Mouse (Mus musculus): ENCODE results near the gene Erf. TPM values are rescaled to one million over a fixed set of nuclear protein-coding genes. Genes with fewer than 3 reads are reported as not detected.

The Erf gene
- polyA plus RNA-seq, 1 experiment from 2014 or later, result 8.8 TPM

DNA sequence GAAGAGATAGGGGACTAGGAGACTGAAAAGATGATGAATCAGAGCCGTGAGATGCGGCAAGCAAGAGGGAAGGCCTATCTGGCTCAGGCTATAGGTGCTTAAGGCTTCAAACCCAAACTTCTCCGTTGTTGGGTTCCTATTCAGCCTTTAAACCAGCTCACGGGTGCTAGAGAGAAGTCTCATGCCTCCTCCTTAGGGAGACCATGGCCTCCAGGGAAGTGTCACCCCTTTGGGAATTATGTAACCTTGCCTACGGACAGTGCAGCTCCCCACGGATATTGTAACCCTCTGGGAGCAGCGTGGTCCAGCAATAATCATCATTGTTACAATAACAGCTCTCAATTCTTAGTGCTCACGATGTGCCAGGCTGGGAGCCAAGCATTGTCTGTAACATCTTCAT is 1.3 kb upstream of the Erf start:
- H3K4me2 ChIP-seq (replicated peaks), result peak overlapping the region; percentile 92
- no peaks in the 10 kb centered on the region for H3K9me3 ChIP-seq
- peak overlapping the region; percentile 90 for H3K4me3 ChIP-seq
- peak overlapping the region; percentile 89 for H3K27ac ChIP-seq (replicated peaks)
- H3K4me1 ChIP-seq, result peaks cover 37% of the 10 kb centered on the region
- ATAC-seq (ENCODE audit: low FRiP score, low read depth), result no peak
- H3K27me3 ChIP-seq, result no peaks in the 10 kb centered on the region
- H3K9ac ChIP-seq (replicated peaks), result no peak overlapping the region
- 14% methylated on average over 8 of the region's 8 CpGs for WGBS
- H3K36me3 ChIP-seq, result no peaks in the 10 kb centered on the region

GRCm38 (mm10) chr7:25251071-25251791 is 670 bp upstream of the Erf start:
- peak overlapping the region; percentile 83 for H3K9ac ChIP-seq (replicated peaks)
- no peaks in the 10 kb centered on the region for H3K9me3 ChIP-seq
- peak overlapping the region; percentile 90 for H3K4me3 ChIP-seq
- peaks cover 43% of the 10 kb centered on the region for H3K4me1 ChIP-seq
- WGBS, result 2% methylated on average over 22 of the region's 22 CpGs
- no peaks in the 10 kb centered on the region for H3K36me3 ChIP-seq
- ATAC-seq (ENCODE audit: low FRiP score, low read depth), result peak; percentile 17; the same call in 1 of the 2 replicates
- peak overlapping the region; percentile 89 for H3K27ac ChIP-seq (replicated peaks)
- no peaks in the 10 kb centered on the region for H3K27me3 ChIP-seq
- peak overlapping the region; percentile 92 for H3K4me2 ChIP-seq (replicated peaks)

DNA sequence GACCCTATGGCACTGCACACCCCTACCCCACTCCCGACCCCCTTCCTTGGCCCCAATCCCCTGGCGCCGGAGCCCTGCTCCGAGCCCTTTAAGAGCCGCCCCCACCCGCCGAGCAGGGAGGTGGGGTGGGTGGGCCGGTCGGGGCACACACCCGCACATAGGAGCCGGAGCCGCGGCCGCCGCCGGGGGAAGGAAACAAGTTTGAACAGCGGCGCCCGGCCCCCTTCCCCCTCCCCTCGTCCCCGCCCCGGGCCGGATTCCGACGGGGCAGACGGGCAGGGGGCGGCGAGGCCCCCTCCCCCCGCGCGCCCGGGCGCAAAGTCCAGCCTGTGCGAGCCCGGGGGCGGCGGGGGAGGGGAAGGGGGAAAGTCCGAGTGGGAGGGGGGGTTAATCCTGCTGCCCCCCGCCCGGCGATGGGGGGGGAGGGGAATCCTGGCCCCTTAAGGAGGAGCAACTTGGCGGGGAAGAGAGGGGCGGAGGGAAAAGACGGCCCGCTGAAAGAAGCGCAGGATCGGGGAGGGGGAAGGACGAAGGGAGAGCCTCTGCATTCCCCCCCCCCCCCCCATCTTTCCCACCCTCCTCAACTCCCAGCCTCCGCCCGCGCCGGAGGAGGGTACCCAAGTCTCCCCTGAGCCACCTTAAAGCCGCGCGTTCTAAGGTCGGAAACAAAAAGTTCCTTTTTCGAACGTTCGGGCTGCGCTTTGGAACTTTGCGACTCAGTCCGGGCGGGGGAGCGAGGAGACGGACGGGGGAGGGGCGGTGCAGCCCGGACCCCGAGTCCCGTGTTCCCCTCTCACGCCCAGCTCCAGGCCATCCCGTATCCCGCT is 1.0 kb downstream of the Erf start:
- peak overlapping the region; percentile 92 for H3K4me2 ChIP-seq (replicated peaks)
- H3K9ac ChIP-seq (replicated peaks), result peak overlapping the region; percentile 83
- peak overlapping the region; percentile 90 for H3K4me3 ChIP-seq
- no peaks in the 10 kb centered on the region for H3K27me3 ChIP-seq
- under 1% methylated on average over 31 of the region's 73 CpGs for WGBS
- H3K4me1 ChIP-seq, result peaks cover 50% of the 10 kb centered on the region
- peak overlapping the region; percentile 89 for H3K27ac ChIP-seq (replicated peaks)
- ATAC-seq (ENCODE audit: low FRiP score, low read depth), result peak; percentile 61
- no peaks in the 10 kb centered on the region for H3K9me3 ChIP-seq
- H3K36me3 ChIP-seq, result peaks cover 16% of the 10 kb centered on the region

DNA sequence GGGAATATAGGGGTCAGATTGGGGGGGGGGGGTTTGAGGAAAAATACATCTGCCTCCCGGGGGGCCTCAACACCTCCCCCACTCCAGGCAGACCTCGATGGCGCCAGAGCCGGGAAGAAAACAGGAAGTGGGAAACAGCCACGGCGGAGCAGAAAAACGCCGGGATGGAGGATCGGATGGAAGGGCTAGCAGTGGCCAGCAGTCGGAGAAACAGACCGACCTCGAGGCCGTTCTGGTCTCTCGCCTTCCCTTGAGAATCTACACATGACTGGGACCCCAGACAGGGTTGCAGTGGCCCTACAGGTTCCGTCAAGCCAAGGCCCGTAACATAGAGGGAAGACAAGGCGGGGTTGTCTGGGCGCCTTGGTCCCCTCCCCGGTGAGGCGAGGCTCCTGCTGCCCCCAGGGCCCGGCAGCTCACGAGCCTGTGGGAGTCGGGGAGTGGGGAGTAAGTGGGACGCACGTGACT is 1.7 kb downstream of the Erf start:
- no peak; the same call in 1 of the 2 replicates for ATAC-seq (ENCODE audit: low FRiP score, low read depth)
- peaks cover 50% of the 10 kb centered on the region for H3K4me1 ChIP-seq
- under 1% methylated on average over 25 of the region's 25 CpGs for WGBS

DNA sequence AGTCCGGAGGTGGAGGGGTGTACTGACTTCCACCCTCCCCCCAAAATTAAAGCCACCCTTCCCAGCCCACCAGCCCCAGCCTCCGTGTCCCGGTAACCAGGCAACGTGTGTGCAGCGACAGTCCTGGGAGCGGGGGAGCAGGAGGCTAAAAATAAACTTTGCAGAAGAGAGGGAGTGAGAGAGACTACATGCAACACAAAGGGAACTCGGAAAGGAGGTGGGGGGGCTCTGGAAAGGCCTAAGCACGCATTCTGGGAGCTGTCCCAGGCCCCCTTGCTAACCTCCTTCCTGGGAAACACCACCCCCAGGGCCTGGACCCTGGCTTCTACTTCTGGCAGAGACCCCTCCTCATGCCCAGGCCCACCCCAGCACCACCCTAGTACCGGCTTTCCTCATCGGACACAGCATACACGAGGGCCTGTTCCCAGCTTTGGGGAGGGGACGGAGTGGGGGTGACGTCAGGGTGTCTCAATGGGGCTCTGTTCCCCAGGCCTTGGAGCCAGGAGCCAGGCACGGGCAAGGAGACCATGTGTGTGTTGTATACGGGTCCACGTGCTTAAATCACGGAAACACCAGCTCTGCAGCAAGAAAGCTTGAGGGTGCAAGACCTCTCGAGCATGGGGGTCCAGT is 2.4 kb downstream of the Erf start:
- Histone ChIP-seq H3K9me3 (no peaks in the 10 kb centered on the region), H3K4me2 (replicated peaks) (peak overlapping the region; percentile 92), H3K9ac (replicated peaks) (peak overlapping the region; percentile 83), H3K27ac (replicated peaks) (peak overlapping the region; percentile 89), H3K27me3 (no peaks in the 10 kb centered on the region), H3K4me3 (peak overlapping the region; percentile 90), H3K4me1 (peaks cover 50% of the 10 kb centered on the region), H3K36me3 (peaks cover 19% of the 10 kb centered on the region)
- ATAC-seq (ENCODE audit: low FRiP score, low read depth), result peak; percentile 16; the same call in 1 of the 2 replicates
- WGBS, result under 1% methylated on average over 18 of the region's 18 CpGs

More for the DNA sequence above, 1.7 kb downstream of the Erf start:
- Histone ChIP-seq H3K27me3 (no peaks in the 10 kb centered on the region), H3K4me3 (peak overlapping the region; percentile 90), H3K9me3 (no peaks in the 10 kb centered on the region), H3K9ac (replicated peaks) (peak overlapping the region; percentile 83), H3K4me2 (replicated peaks) (peak overlapping the region; percentile 92), H3K27ac (replicated peaks) (peak overlapping the region; percentile 89), H3K36me3 (peaks cover 19% of the 10 kb centered on the region)

GRCm38 (mm10) chr7:25247498-25247897 is 3.1 kb downstream of the Erf start:
- 21% methylated on average over 3 of the region's 3 CpGs for WGBS
- Histone ChIP-seq H3K9ac (replicated peaks) (peak overlapping the region; percentile 83; the same call in 1 of the 2 replicates), H3K27me3 (no peaks in the 10 kb centered on the region), H3K27ac (replicated peaks) (peak overlapping the region; percentile 89), H3K4me1 (peaks cover 50% of the 10 kb centered on the region), H3K4me2 (replicated peaks) (peak overlapping the region; percentile 92), H3K36me3 (peaks cover 25% of the 10 kb centered on the region), H3K4me3 (peak overlapping the region; percentile 90), H3K9me3 (no peaks in the 10 kb centered on the region)
- ATAC-seq (ENCODE audit: low FRiP score, low read depth), result no peak

- WGBS, result 68% methylated on average over 4 of the region's 4 CpGs
- H3K27ac ChIP-seq (replicated peaks), result 0 out of 2 replicates have a peak overlapping the region, but pooled peaks have one; percentile 10
- peak overlapping the region; percentile 83 for H3K9ac ChIP-seq (replicated peaks)
- peaks cover 26% of the 10 kb centered on the region for H3K36me3 ChIP-seq
- H3K27me3 ChIP-seq, result no peaks in the 10 kb centered on the region
- H3K4me2 ChIP-seq (replicated peaks), result peak overlapping the region; percentile 92
- H3K4me3 ChIP-seq, result peak overlapping the region; percentile 90; the same call in 1 of the 2 replicates
- ATAC-seq (ENCODE audit: low FRiP score, low read depth), result no peak
- peaks cover 46% of the 10 kb centered on the region for H3K4me1 ChIP-seq
- no peaks in the 10 kb centered on the region for H3K9me3 ChIP-seq
Observed at GRCm38 (mm10) chr7:25246759-25247137, 3.8 kb downstream of the Erf start.

DNA sequence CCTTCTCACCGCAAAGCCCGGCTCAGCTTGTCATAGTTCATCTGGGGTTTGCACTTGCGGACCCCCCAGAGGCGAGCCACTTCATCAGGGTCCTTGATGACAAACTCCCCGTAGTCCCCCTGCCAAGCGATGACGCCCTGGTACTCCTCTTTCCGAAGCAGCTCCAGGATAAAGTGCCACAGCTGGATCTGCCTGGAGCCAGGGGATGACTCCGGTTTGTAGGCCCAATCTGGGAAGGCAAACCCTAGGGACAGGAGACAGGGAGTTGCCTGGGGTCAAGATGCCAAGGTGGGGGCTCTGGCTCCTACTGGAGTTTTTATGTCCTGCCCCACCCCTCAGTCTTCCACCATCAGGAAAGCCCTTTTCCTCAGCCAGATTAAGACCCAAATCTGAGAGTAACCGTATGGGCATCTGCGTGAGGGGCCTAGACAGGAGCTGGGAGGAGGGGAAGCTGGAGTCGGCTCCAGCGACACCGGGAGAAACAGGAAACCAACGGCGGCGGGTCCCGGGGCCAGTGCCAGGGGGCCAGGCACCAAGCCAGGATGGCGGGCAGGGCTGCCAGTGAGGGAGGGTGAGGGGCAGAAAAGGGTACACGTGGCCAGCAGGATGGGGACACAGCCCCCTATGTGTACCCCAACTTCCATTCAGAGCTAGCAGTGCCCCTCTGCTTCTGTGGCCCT is 4.3 kb downstream of the Erf start:
- peak overlapping the region; percentile 37; the same call in 1 of the 2 replicates for H3K9ac ChIP-seq (replicated peaks)
- no peaks in the 10 kb centered on the region for H3K27me3 ChIP-seq
- peaks cover 26% of the 10 kb centered on the region for H3K36me3 ChIP-seq
- H3K4me2 ChIP-seq (replicated peaks), result peak overlapping the region; percentile 92
- H3K4me3 ChIP-seq, result no peak overlapping the region
- ATAC-seq (ENCODE audit: low FRiP score, low read depth), result no peak
- H3K27ac ChIP-seq (replicated peaks), result 0 out of 2 replicates have a peak overlapping the region, but pooled peaks have one; percentile 10
- peaks cover 42% of the 10 kb centered on the region for H3K4me1 ChIP-seq
- 86% methylated on average over 20 of the region's 20 CpGs for WGBS
- no peaks in the 10 kb centered on the region for H3K9me3 ChIP-seq

DNA sequence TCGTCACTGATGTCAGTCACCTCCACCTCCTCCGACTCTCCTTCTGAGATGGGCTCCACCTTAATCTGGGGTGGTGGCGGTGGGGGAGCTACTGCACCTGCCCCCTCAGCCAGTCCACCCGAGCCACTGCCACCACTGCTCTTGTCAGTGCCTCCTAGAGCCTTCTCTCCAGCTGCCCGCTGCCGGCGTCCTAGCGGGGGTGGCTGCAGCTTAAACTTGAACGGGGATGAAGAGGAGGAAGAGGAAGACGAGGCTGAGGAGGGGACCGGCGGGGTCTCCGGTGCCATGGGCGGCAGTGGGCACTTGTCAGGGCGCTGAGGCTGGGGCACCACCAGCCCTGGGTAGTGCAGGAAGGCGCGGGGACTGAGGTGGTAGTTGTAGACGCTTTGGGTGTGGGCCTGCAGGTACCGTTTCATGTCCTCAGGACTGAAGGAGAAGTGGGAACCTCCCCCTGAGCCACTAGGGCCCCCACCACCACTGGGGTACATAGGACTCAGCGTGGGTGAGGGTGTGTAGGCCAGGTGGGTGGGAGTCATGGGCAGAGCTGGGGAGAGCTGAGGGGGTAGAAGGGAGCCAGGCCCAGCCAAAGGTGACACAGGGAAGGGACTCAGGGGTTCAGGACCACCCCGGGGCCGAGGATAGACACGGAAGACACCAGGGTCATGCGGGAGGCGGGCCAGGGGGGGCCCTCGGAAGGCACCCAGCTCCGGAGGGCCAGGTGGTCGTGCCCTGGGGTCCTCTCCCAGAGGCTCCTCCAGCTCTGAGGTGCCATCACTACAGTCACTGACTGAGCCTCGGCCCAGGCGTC is 5.8 kb downstream of the Erf start:
- Histone ChIP-seq H3K27ac (replicated peaks) (no peak overlapping the region), H3K4me2 (replicated peaks) (no peak overlapping the region), H3K4me3 (no peak overlapping the region), H3K36me3 (peaks cover 26% of the 10 kb centered on the region), H3K4me1 (peaks cover 42% of the 10 kb centered on the region), H3K9me3 (no peaks in the 10 kb centered on the region), H3K27me3 (no peaks in the 10 kb centered on the region), H3K9ac (replicated peaks) (no peak overlapping the region)
- no peak for ATAC-seq (ENCODE audit: low FRiP score, low read depth)
- WGBS, result 89% methylated on average over 28 of the region's 30 CpGs

DNA sequence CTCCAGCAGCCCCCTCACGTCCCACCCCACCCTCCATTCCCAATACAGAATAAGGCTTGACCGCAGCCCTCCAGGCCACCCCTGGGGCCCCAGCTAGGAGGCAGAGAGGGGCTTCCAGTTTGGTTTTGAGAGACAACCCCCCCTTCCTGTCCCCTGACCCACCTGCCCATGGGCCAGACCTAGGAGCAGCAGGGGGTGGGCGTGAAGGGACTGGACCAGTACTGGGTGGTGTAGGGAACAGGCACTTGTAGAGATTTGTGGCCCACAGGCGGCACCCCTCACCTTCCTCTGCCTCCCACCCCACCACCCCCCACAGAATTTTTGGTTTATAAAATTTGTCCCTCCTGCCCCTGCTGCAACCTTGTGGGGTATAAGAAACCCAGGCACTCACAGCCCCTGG is 7.2 kb downstream of the Erf start:
- H3K9ac ChIP-seq (replicated peaks), result 0 out of 2 replicates have a peak overlapping the region, but pooled peaks have one; percentile 7
- no peaks in the 10 kb centered on the region for H3K9me3 ChIP-seq
- peaks cover 45% of the 10 kb centered on the region for H3K4me1 ChIP-seq
- no peak overlapping the region for H3K4me2 ChIP-seq (replicated peaks)
- H3K4me3 ChIP-seq, result no peak overlapping the region
- ATAC-seq (ENCODE audit: low FRiP score, low read depth), result no peak
- H3K36me3 ChIP-seq, result peaks cover 26% of the 10 kb centered on the region
- no peak overlapping the region for H3K27ac ChIP-seq (replicated peaks)
- no peaks in the 10 kb centered on the region for H3K27me3 ChIP-seq
- WGBS, result 91% methylated on average over 4 of the region's 4 CpGs
